Mouse (Mus musculus): ENCODE results near the gene Adgrg5. TPM values are rescaled to one million over a fixed set of nuclear protein-coding genes. Genes with fewer than 3 reads are reported as not detected.

Gene Adgrg5
- polyA plus RNA-seq, 1 experiment from 2014 or later, result 1.4 TPM

- no peak overlapping the region for H3K9ac ChIP-seq (ENCODE audit: low read length)
- H3K36me3 ChIP-seq (ENCODE audit: control insufficient read depth, insufficient read depth), result no peaks in the 10 kb centered on the region
- H3K4me1 ChIP-seq (ENCODE audit: control insufficient read depth, insufficient read depth, low read length), result peaks cover 44% of the 10 kb centered on the region
- H3K4me3 ChIP-seq (ENCODE audit: low read length), result no peak overlapping the region
- peak overlapping the region; percentile 35; the same call in 1 of the 2 replicates for H3K4me2 ChIP-seq (ENCODE audit: low read depth, low read length)
- ATAC-seq (replicated peaks; ENCODE audit: extremely low read depth, insufficient read depth, low FRiP score), result no peak
- no peaks in the 10 kb centered on the region for H3K9me3 ChIP-seq (replicated peaks; ENCODE audit: control insufficient read depth, low read length)
- 68% methylated on average over 6 of the region's 6 CpGs for WGBS
- no peaks in the 10 kb centered on the region for H3K27me3 ChIP-seq (ENCODE audit: control insufficient read depth, insufficient read depth, low read length)
- no peak overlapping the region for H3K27ac ChIP-seq (ENCODE audit: low read length)
These were observed 9.2 kb upstream of the Adgrg5 start for GRCm38 (mm10) chr8:94914256-94914655.

GRCm38 (mm10) chr8:94914701-94915101 lies 8.8 kb upstream of the Adgrg5 start:
- Histone ChIP-seq H3K27ac (ENCODE audit: low read length) (peak overlapping the region; percentile 67), H3K9me3 (replicated peaks; ENCODE audit: control insufficient read depth, low read length) (no peaks in the 10 kb centered on the region), H3K27me3 (ENCODE audit: control insufficient read depth, insufficient read depth, low read length) (no peaks in the 10 kb centered on the region), H3K4me1 (ENCODE audit: control insufficient read depth, insufficient read depth, low read length) (peaks cover 44% of the 10 kb centered on the region), H3K36me3 (ENCODE audit: control insufficient read depth, insufficient read depth) (no peaks in the 10 kb centered on the region), H3K4me3 (ENCODE audit: low read length) (no peak overlapping the region), H3K9ac (ENCODE audit: low read length) (peak overlapping the region; percentile 44), H3K4me2 (ENCODE audit: low read depth, low read length) (peak overlapping the region; percentile 35)
- peak; percentile 17 for ATAC-seq (replicated peaks; ENCODE audit: extremely low read depth, insufficient read depth, low FRiP score)
- 25% methylated on average over 3 of the region's 3 CpGs for WGBS

GRCm38 (mm10) chr8:94916311-94916959 lies 7.1 kb upstream of the Adgrg5 start:
- H3K4me3 ChIP-seq (ENCODE audit: low read length), result peak overlapping the region; percentile 90
- 46% methylated on average over 9 of the region's 9 CpGs for WGBS
- H3K9ac ChIP-seq (ENCODE audit: low read length), result peak overlapping the region; percentile 80
- peak overlapping the region; percentile 89 for H3K4me2 ChIP-seq (ENCODE audit: low read depth, low read length)
- H3K27ac ChIP-seq (ENCODE audit: low read length), result peak overlapping the region; percentile 75
- H3K4me1 ChIP-seq (ENCODE audit: control insufficient read depth, insufficient read depth, low read length), result peaks cover 44% of the 10 kb centered on the region
- no peaks in the 10 kb centered on the region for H3K27me3 ChIP-seq (ENCODE audit: control insufficient read depth, insufficient read depth, low read length)
- no peaks in the 10 kb centered on the region for H3K36me3 ChIP-seq (ENCODE audit: control insufficient read depth, insufficient read depth)
- H3K9me3 ChIP-seq (replicated peaks; ENCODE audit: control insufficient read depth, low read length), result no peaks in the 10 kb centered on the region
- no peak for ATAC-seq (replicated peaks; ENCODE audit: extremely low read depth, insufficient read depth, low FRiP score)

- no peaks in the 10 kb centered on the region for H3K36me3 ChIP-seq (ENCODE audit: control insufficient read depth, insufficient read depth)
- H3K9me3 ChIP-seq (replicated peaks; ENCODE audit: control insufficient read depth, low read length), result no peaks in the 10 kb centered on the region
- peak overlapping the region; percentile 80 for H3K9ac ChIP-seq (ENCODE audit: low read length)
- H3K4me2 ChIP-seq (ENCODE audit: low read depth, low read length), result peak overlapping the region; percentile 89
- H3K4me3 ChIP-seq (ENCODE audit: low read length), result peak overlapping the region; percentile 90
- WGBS, result 3% methylated on average over 10 of the region's 10 CpGs
- peak overlapping the region; percentile 75 for H3K27ac ChIP-seq (ENCODE audit: low read length)
- H3K4me1 ChIP-seq (ENCODE audit: control insufficient read depth, insufficient read depth, low read length), result peaks cover 48% of the 10 kb centered on the region
- ATAC-seq (replicated peaks; ENCODE audit: extremely low read depth, insufficient read depth, low FRiP score), result no peak
- H3K27me3 ChIP-seq (ENCODE audit: control insufficient read depth, insufficient read depth, low read length), result no peaks in the 10 kb centered on the region
These were observed 6.6 kb upstream of the Adgrg5 start for GRCm38 (mm10) chr8:94916960-94917324.

- Histone ChIP-seq H3K27ac (ENCODE audit: low read length) (peak overlapping the region; percentile 91), H3K9me3 (replicated peaks; ENCODE audit: control insufficient read depth, low read length) (no peaks in the 10 kb centered on the region), H3K27me3 (ENCODE audit: control insufficient read depth, insufficient read depth, low read length) (no peaks in the 10 kb centered on the region), H3K9ac (ENCODE audit: low read length) (peak overlapping the region; percentile 97), H3K4me1 (ENCODE audit: control insufficient read depth, insufficient read depth, low read length) (peaks cover 52% of the 10 kb centered on the region), H3K4me2 (ENCODE audit: low read depth, low read length) (peak overlapping the region; percentile 89), H3K36me3 (ENCODE audit: control insufficient read depth, insufficient read depth) (no peaks in the 10 kb centered on the region), H3K4me3 (ENCODE audit: low read length) (peak overlapping the region; percentile 90)
- 0% methylated on average over 27 of the region's 27 CpGs for WGBS
- peak; percentile 96 for ATAC-seq (replicated peaks; ENCODE audit: extremely low read depth, insufficient read depth, low FRiP score)
These were observed 6.1 kb upstream of the Adgrg5 start for GRCm38 (mm10) chr8:94917352-94917751.

- ATAC-seq (replicated peaks; ENCODE audit: extremely low read depth, insufficient read depth, low FRiP score), result peak; percentile 71
- Histone ChIP-seq H3K36me3 (ENCODE audit: control insufficient read depth, insufficient read depth) (no peaks in the 10 kb centered on the region), H3K27me3 (ENCODE audit: control insufficient read depth, insufficient read depth, low read length) (no peaks in the 10 kb centered on the region), H3K27ac (ENCODE audit: low read length) (peak within 1 kb of the TSS; percentile 91), H3K9ac (ENCODE audit: low read length) (peak within 1 kb of the TSS; percentile 97), H3K4me2 (ENCODE audit: low read depth, low read length) (peak within 1 kb of the TSS; percentile 89), H3K9me3 (replicated peaks; ENCODE audit: control insufficient read depth, low read length) (no peaks in the 10 kb centered on the region), H3K4me1 (ENCODE audit: control insufficient read depth, insufficient read depth, low read length) (peaks cover 54% of the 10 kb centered on the region), H3K4me3 (ENCODE audit: low read length) (peak within 1 kb of the TSS; percentile 90)
- 3% methylated on average over 45 of the region's 51 CpGs for WGBS
These were observed 5.5 kb upstream of the Adgrg5 start, which contains the start of gene Ccdc102a for GRCm38 (mm10) chr8:94917851-94918495. TSS of gene Ccdc102a (minus strand) at chr8:94918098.

GRCm38 (mm10) chr8:94919256-94919655 lies 4.2 kb upstream of the Adgrg5 start:
- Histone ChIP-seq H3K4me1 (ENCODE audit: control insufficient read depth, insufficient read depth, low read length) (peaks cover 46% of the 10 kb centered on the region), H3K4me2 (ENCODE audit: low read depth, low read length) (no peak overlapping the region), H3K9me3 (replicated peaks; ENCODE audit: control insufficient read depth, low read length) (no peaks in the 10 kb centered on the region), H3K9ac (ENCODE audit: low read length) (no peak overlapping the region), H3K36me3 (ENCODE audit: control insufficient read depth, insufficient read depth) (no peaks in the 10 kb centered on the region), H3K4me3 (ENCODE audit: low read length) (no peak overlapping the region), H3K27ac (ENCODE audit: low read length) (no peak overlapping the region), H3K27me3 (ENCODE audit: control insufficient read depth, insufficient read depth, low read length) (no peaks in the 10 kb centered on the region)
- ATAC-seq (replicated peaks; ENCODE audit: extremely low read depth, insufficient read depth, low FRiP score), result no peak

- 58% methylated on average over 6 of the region's 6 CpGs for WGBS
- H3K4me3 ChIP-seq (ENCODE audit: low read length), result no peak overlapping the region
- H3K27me3 ChIP-seq (ENCODE audit: control insufficient read depth, insufficient read depth, low read length), result no peaks in the 10 kb centered on the region
- no peak for ATAC-seq (replicated peaks; ENCODE audit: extremely low read depth, insufficient read depth, low FRiP score)
- no peaks in the 10 kb centered on the region for H3K36me3 ChIP-seq (ENCODE audit: control insufficient read depth, insufficient read depth)
- H3K9me3 ChIP-seq (replicated peaks; ENCODE audit: control insufficient read depth, low read length), result no peaks in the 10 kb centered on the region
- peaks cover 18% of the 10 kb centered on the region for H3K4me1 ChIP-seq (ENCODE audit: control insufficient read depth, insufficient read depth, low read length)
- no peak overlapping the region for H3K27ac ChIP-seq (ENCODE audit: low read length)
- H3K9ac ChIP-seq (ENCODE audit: low read length), result no peak overlapping the region
- no peak overlapping the region for H3K4me2 ChIP-seq (ENCODE audit: low read depth, low read length)
These were observed 1.3 kb upstream of the Adgrg5 start for GRCm38 (mm10) chr8:94922176-94922575.

- H3K9ac ChIP-seq (ENCODE audit: low read length), result no peak overlapping the region
These were observed 892 bp upstream of the Adgrg5 start for GRCm38 (mm10) chr8:94922602-94923001.

More at GRCm38 (mm10) chr8:94922602-94923001, 892 bp upstream of the Adgrg5 start:
- WGBS, result 24% methylated on average over 8 of the region's 8 CpGs
- no peaks in the 10 kb centered on the region for H3K36me3 ChIP-seq (ENCODE audit: control insufficient read depth, insufficient read depth)
- H3K27me3 ChIP-seq (ENCODE audit: control insufficient read depth, insufficient read depth, low read length), result no peaks in the 10 kb centered on the region
- H3K4me2 ChIP-seq (ENCODE audit: low read depth, low read length), result no peak overlapping the region
- H3K9me3 ChIP-seq (replicated peaks; ENCODE audit: control insufficient read depth, low read length), result no peaks in the 10 kb centered on the region
- no peak overlapping the region for H3K4me3 ChIP-seq (ENCODE audit: low read length)
- no peak for ATAC-seq (replicated peaks; ENCODE audit: extremely low read depth, insufficient read depth, low FRiP score)
- no peak overlapping the region for H3K27ac ChIP-seq (ENCODE audit: low read length)
- peaks cover 18% of the 10 kb centered on the region for H3K4me1 ChIP-seq (ENCODE audit: control insufficient read depth, insufficient read depth, low read length)

Measured in heart, embryonic 16.5 days (tissue).